Mouse (Mus musculus): ENCODE data around the gene Nfatc2ip.
A peak's percentile ranks its signal among the peaks of the same experiment; 100 is the strongest.

DNA sequence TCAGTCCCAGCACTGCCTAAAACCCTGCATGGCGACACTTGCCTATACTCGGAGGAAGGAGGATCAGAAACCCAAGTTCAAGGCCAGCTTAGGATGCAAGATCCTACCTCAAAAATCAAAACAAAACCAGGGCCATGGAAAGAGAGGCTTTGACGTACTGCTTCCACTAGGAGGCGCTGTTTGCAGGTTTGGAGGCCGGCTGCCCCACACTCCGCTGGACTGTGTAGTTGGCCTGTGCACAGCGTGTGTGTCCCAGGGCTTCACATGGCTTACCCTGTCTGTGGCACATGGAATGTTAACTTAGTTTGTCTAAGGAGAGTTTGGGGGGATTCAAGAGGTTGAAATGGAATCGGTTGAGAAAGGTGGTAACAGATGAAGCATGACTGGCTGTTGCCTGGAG, 40.3 kb upstream of the Nfatc2ip start:
- TF ChIP-seq CTCF (IDR thresholded peaks at IDR 0.05; ENCODE audit: low read depth), result peak; percentile 93
- TF ChIP-seq EP300 (optimal IDR thresholded peaks at IDR 0.05), result no peak

Data from stomach, postnatal 0 days (tissue).